In genomic region chr3:146037906-146038305, GRCm38 (mm10) we compare ENCODE assay signal across 14 mouse cellular contexts. TPM values are rescaled to one million over a fixed set of nuclear protein-coding genes. Genes with fewer than 3 reads are reported as not detected.
A peak's percentile ranks its signal among the peaks of the same experiment; 100 is the strongest.
DNase-seq lines count a peak whose midpoint lies in the region; ATAC-seq lines count a peak whose summit lies in the region.
"Had no signal": no experiment of that assay in that cellular context is flagged by ENCODE, and none has a peak within 500 bp of the region (broad histone marks: within the 10 kb centered on the region; RNA-seq: fewer than 3 reads in every experiment).

No protein-coding gene starts in this region.

- no peaks in the 10 kb centered on the region for H3K27me3 ChIP-seq in forebrain, embryonic 16.5 days (replicated peaks; ENCODE audit: control insufficient read depth, insufficient read depth, low read length)
- H3K27me3 ChIP-seq in forebrain, embryonic 14.5 days (replicated peaks; ENCODE audit: control insufficient read depth, insufficient read depth, low read length): no peaks in the 10 kb centered on the region
- H3K27me3 ChIP-seq in intestine, embryonic 15.5 days (replicated peaks): no peaks in the 10 kb centered on the region
- no peaks in the 10 kb centered on the region for H3K27me3 ChIP-seq in midbrain, embryonic 15.5 days (replicated peaks)

- no peak overlapping the region for H3K4me2 ChIP-seq in forebrain, embryonic 16.5 days (ENCODE audit: low read length)
- H3K4me2 ChIP-seq in forebrain, embryonic 14.5 days (ENCODE audit: low read length): no peak overlapping the region
- H3K4me2 ChIP-seq in intestine, embryonic 15.5 days (replicated peaks): peak overlapping the region; percentile 33
- no peak overlapping the region for H3K4me2 ChIP-seq in midbrain, embryonic 15.5 days
- H3K4me2 ChIP-seq: heart, embryonic 11.5 days had no signal

- no peaks in the 10 kb centered on the region for H3K36me3 ChIP-seq in forebrain, embryonic 16.5 days (ENCODE audit: control insufficient read depth, insufficient read depth)
- no peaks in the 10 kb centered on the region for H3K36me3 ChIP-seq in forebrain, embryonic 14.5 days (ENCODE audit: control insufficient read depth, insufficient read depth, low read length)
- no peaks in the 10 kb centered on the region for H3K36me3 ChIP-seq in intestine, embryonic 15.5 days
- no peaks in the 10 kb centered on the region for H3K36me3 ChIP-seq in midbrain, embryonic 15.5 days (replicated peaks)
- H3K36me3 ChIP-seq: G1E had no signal

- H3K27ac ChIP-seq in forebrain, embryonic 16.5 days (ENCODE audit: low read length): no peak overlapping the region
- H3K27ac ChIP-seq in forebrain, embryonic 14.5 days (ENCODE audit: low read depth, low read length): no peak overlapping the region
- no peak overlapping the region for H3K27ac ChIP-seq in intestine, embryonic 15.5 days
- no peak overlapping the region for H3K27ac ChIP-seq in midbrain, embryonic 15.5 days

- no peaks in the 10 kb centered on the region for H3K4me1 ChIP-seq in forebrain, embryonic 16.5 days (replicated peaks; ENCODE audit: control insufficient read depth, insufficient read depth, low read length)
- H3K4me1 ChIP-seq in forebrain, embryonic 14.5 days (ENCODE audit: control insufficient read depth, insufficient read depth, low read length): no peaks in the 10 kb centered on the region
- H3K4me1 ChIP-seq in intestine, embryonic 15.5 days (replicated peaks): no peaks in the 10 kb centered on the region; the same call in 1 of the 2 replicates
- peaks cover 6% of the 10 kb centered on the region for H3K4me1 ChIP-seq in midbrain, embryonic 15.5 days

- DNase-seq in forebrain, embryonic 14.5 days (ENCODE audit: low spot score): no peak
- DNase-seq in kidney, postnatal 36 days: peak; percentile 47 to 51
- DNase-seq in layer of hippocampus, adult 11-12 months (ENCODE audit: low spot score): no peak
- DNase-seq in adrenal gland, postnatal 25 days: no peak
- DNase-seq: cerebellum, postnatal 25 days; left cerebral cortex, postnatal 4 days; right cerebral cortex, postnatal 25 days had no signal

- H3K9ac ChIP-seq in forebrain, embryonic 16.5 days (replicated peaks; ENCODE audit: low read depth, low read length): no peak overlapping the region
- H3K9ac ChIP-seq in forebrain, embryonic 14.5 days (ENCODE audit: low read length): no peak overlapping the region
- H3K9ac ChIP-seq in intestine, embryonic 15.5 days: no peak overlapping the region
- H3K9ac ChIP-seq in midbrain, embryonic 15.5 days: no peak overlapping the region

- no peak overlapping the region for H3K4me3 ChIP-seq in forebrain, embryonic 16.5 days (replicated peaks; ENCODE audit: low read length)
- H3K4me3 ChIP-seq in forebrain, embryonic 14.5 days (ENCODE audit: low read depth, low read length): no peak overlapping the region
- no peak overlapping the region for H3K4me3 ChIP-seq in intestine, embryonic 15.5 days (replicated peaks)
- H3K4me3 ChIP-seq in midbrain, embryonic 15.5 days: no peak overlapping the region

- 56% methylated on average over 15 of the region's 15 CpGs for WGBS in forebrain, embryonic 16.5 days
- 59% methylated on average over 15 of the region's 15 CpGs for WGBS in forebrain, embryonic 14.5 days
- 46% methylated on average over 15 of the region's 15 CpGs for WGBS in intestine, embryonic 15.5 days
- 32% methylated on average over 15 of the region's 15 CpGs for WGBS in midbrain, embryonic 15.5 days

- ATAC-seq in forebrain, embryonic 16.5 days: 0 out of 2 replicates have a peak, but pooled peaks have one; percentile 33
- no peak for ATAC-seq in forebrain, embryonic 14.5 days
- peak; percentile 73 for ATAC-seq in intestine, embryonic 15.5 days
- ATAC-seq in midbrain, embryonic 15.5 days (replicated peaks): peak; percentile 72
- no peak for ATAC-seq in inflammation-experienced regulatory T-cells, adult 6 months
- ATAC-seq: activated CD4-positive, CD25-positive, alpha-beta regulatory T cell, adult 4 months had no signal

- H3K9me3 ChIP-seq in forebrain, embryonic 16.5 days (ENCODE audit: control insufficient read depth, low read length): 0 out of 2 replicates have a peak, but pooled peaks cover 2% of the 10 kb centered on the region
- no peaks in the 10 kb centered on the region for H3K9me3 ChIP-seq in forebrain, embryonic 14.5 days (replicated peaks; ENCODE audit: control insufficient read depth, low read length)
- H3K9me3 ChIP-seq in intestine, embryonic 15.5 days: no peaks in the 10 kb centered on the region
- H3K9me3 ChIP-seq in midbrain, embryonic 15.5 days: no peaks in the 10 kb centered on the region

RNA-seq across cellular contexts. Expression of gene Syde2, which starts 50.2 kb away (rescaled TPM):
- 0.61 and 0.82 TPM in 2 replicates for polyA plus RNA-seq in forebrain, embryonic 16.5 days (2015; fragmentation: Nextera tagmentation; extraction: Ambion mirVana)
- 0.52 and 0.67 TPM in 2 replicates for polyA plus RNA-seq in forebrain, embryonic 14.5 days (2014; fragmentation: Nextera tagmentation; extraction: Ambion mirVana)
- polyA plus RNA-seq in intestine, embryonic 15.5 days (2015; fragmentation: Nextera tagmentation; extraction: Ambion mirVana): 1.9 and 2.4 TPM in 2 replicates
- polyA plus RNA-seq in midbrain, embryonic 15.5 days (2015; fragmentation: Nextera tagmentation; extraction: Ambion mirVana): 0.34 and 0.74 TPM in 2 replicates
- under 1 TPM in 1 of 3 experiments, not detected in 2; 0.13 TPM for polyA plus RNA-seq in inflammation-experienced regulatory T-cells, adult 6 months (2017; shearing (Covaris generic))
- total RNA-seq in adrenal gland, postnatal 25 days (2021): 7.9 and 9.2 TPM in 2 replicates
- polyA plus RNA-seq: activated CD4-positive, CD25-positive, alpha-beta regulatory T cell, adult 4 months had no signal

Comparison
In these comparisons a context has a peak if more than half of its experiments do, and no peak if none do; other contexts are left out.
1. ATAC-seq: peak in forebrain, embryonic 16.5 days (single experiment), intestine, embryonic 15.5 days (single experiment) and midbrain, embryonic 15.5 days (single experiment); none in forebrain, embryonic 14.5 days (single experiment) and inflammation-experienced regulatory T-cells, adult 6 months (single experiment).
2. DNase-seq: peak in kidney, postnatal 36 days (2 of 2); none in forebrain, embryonic 14.5 days (single experiment), layer of hippocampus, adult 11-12 months (single experiment) and adrenal gland, postnatal 25 days (single experiment).